Mouse (Mus musculus) kidney, postnatal 25 days (tissue): ENCODE measurements at regions not wholly inside any gene's neighbourhood (a gene's known extent, or its start where the extent isn't known, plus 50 kb on each side); places are given as distances from the start of the nearest gene placed in this dataset.

Source experiments
- DNase-seq, 2 experiments: peaks; one replicate each; pipeline ENCODE4 v3.0.0; 2021; ENCODE audit warnings: mixed read lengths in 2 of 2

DNA sequence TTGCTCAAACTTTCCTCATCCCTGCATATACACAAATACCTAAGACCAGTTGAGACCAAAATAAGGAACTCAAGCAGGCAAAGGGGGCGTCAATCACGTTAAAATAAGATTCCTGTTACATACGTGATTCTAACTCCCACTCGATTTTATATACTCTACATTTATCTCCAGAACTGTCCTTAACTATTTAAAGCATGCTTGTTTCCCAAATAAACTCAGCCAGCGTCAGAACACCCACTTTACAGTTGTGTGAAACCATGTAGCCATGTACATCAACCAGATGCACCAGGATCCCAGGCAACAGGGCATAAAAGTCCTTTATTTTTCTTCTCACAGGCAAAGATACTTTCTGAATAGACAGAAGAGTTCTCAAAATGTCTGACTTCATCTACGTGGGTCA, 61.5 kb downstream of the Ccna1 start:
- no peak for DNase-seq

DNA sequence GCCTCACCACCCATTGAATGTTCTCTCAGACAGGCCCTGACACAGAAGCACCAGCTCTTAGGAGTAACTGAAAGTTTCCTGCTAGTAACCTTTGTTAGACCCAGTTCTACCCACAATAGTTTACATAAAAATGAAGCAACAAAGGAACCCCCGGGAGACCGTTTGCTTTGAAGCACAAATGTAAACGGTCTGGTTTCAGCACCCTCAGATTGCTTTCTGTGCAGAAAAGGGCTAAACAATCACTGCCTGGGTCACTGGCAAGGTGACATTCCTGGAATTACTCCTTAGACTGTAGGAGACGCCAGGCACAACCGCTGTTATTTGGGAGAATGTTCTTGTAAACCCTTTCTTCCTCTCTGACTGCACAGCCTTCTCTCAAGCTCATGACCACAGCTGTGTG, 65.2 kb downstream of the Ccna1 start:
- DNase-seq: no peak

DNA sequence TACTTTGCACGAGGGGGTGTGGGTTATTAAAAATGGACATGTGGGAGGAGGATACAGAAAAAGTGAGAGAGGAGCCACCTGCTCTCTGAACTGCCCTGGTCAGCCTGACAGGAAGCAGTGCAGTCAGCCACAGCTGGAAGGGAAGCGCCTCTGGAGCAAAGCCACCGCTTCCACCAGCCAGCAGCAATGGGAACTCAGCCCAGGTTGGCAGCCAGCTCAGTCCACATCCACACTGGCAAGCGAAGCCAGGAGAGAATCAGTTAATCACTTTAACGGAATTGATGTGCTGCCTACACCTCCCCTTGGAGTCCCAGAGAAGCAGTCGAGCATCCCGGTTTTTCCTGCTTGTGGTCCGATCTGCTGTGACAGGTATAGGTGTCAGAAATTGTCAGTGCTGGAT, 65.9 kb downstream of the Ccna1 start:
- peak; percentile 64 to 72 for DNase-seq

DNA sequence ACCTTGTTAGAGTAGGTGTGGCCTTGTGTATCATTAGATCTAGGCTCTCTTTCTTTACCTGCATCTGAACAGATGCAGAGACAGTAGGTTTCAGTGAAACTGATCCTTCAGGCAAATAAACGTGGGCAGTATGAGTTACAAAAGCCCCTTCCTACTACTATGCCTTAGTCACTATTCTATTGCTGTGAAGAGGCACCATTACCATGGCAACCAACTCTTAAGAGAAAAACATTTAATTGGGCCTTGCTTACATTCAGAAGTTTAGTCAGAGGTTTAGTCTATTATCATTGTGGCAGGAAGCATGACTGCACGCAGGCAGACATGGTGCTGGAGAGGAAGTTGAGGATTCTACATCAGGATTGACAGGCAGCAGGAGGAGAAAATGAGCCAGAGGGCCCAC, 65.8 kb upstream of the Sertm1 start:
- no peak for DNase-seq

DNA sequence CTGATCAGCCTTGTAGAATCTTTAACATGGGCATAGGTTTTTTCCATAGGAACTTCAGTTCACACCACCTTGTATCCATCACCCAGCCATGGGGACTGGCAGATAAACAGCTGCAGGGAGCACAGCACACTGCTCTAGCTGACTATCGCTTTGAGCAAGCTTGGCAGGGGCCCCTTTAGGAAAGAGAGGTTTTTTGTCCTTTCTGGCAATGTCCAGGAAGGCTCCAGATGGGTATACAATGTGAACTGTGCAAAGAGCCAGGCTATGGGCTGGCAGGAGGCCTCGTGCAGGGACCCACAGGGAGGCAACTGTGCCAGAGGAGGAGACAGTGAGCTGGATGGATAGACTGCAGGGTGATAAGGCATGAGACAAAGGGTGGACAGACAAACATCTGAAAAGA, 64.6 kb upstream of the Sertm1 start:
- DNase-seq: no peak

DNA sequence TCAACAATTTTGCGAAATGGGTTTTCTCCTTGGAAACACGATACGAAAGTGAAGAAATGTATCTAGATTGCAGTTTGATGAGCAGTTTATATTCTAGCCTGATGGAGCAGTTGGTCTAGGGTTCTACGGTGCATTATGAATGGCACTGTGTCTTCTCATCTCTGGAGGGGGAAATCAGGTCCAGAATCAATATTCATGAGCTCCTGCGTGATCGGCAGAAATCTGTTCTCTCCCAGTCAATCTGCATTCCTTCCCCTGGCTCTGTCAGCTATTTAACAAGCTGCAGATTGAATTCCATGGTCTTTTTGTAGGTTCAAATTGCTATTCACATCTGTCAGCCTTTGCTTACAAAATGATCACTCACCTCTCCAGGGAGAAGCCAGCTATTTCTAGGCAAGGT, 49.8 kb upstream of the Sertm1 start:
- DNase-seq: no peak
